Mouse (Mus musculus) olfactory bulb, adult 2 months (tissue): ENCODE measurements around the gene Vps16.

Experiments
- CTCF ChIP-seq: fragments of 200-500 bp; IDR thresholded peaks from 2 replicates; pipeline ENCODE4 v1.5.1; 2012; ENCODE audit warnings: low read depth, mild to moderate bottlenecking, low read length, moderate library complexity; ENCODE audit not compliant: insufficient read depth
- POLR2A ChIP-seq: fragments of 200-500 bp; IDR thresholded peaks from 2 replicates; pipeline ENCODE4 v1.6.1; 2012; ENCODE audit warnings: mild to moderate bottlenecking, low read depth, low read length, moderate library complexity; ENCODE audit not compliant: insufficient read depth

DNA sequence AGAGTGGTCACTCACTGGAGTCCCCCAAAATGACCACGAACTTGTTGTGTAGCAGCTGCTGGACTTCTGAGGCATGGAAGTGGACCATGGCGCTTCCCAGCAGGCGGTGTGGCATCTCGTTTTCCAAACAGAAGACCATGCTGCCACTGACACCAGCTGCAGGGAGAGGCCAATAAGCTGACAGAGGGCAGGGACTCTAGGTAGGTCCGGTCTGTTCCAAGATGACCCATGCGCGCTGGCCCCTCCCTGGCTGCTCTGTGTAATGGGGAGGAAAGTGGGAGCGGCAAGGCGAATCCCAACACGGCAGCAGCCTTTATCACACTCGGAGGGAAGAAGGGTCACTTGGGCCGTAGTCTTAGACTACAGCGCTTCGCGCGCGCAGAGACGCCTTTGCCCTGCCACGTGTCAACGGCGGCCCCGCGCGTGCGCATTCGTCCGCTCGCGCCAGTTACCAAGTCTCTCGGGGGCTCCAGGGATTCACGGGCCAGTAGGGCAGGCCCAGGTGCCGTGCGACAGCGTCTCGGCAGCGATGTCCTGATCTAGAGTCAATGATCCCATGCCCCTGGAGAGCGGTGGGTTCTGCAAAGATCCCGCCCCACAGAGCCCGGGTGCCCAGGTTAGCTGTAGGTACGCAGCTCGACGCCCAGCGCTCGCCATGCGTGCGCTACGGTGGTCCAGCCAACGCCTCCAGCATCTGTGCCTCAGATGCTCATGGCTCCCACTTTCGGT is 578 bp upstream of the Vps16 start:
- TF ChIP-seq POLR2A (no peak), CTCF (no peak)
